Mouse (Mus musculus) hindbrain, embryonic 16.5 days (tissue): ENCODE measurements around the gene Polr3g. TPM values are rescaled to one million over a fixed set of nuclear protein-coding genes. Genes with fewer than 3 reads are reported as not detected.

Experiments
- ATAC-seq: fragments of 200-750 bp; cut with Nextera tagmentation; 2 replicates; pipeline ENCODE4 v1.8.0; 2017; ENCODE audit warnings: moderate TSS enrichment, moderate library complexity
- H3K27ac ChIP-seq: fragments of 300-500 bp; sonication (generic); 2 replicates; pipeline ENCODE4 v1.5.1; 2014; ENCODE audit warnings: low read depth, mild to moderate bottlenecking, control low read depth, low read length, moderate library complexity
- H3K27me3 ChIP-seq: fragments of 300-500 bp; sonication (generic); replicated peaks from 2 replicates; pipeline ENCODE4 v1.6.1; 2014; ENCODE audit warnings: low read length; ENCODE audit not compliant: control insufficient read depth, insufficient read depth
- H3K36me3 ChIP-seq: fragments of 300-500 bp; sonication (generic); 2 replicates; pipeline ENCODE4 v1.6.1; 2014; ENCODE audit warnings: mild to moderate bottlenecking, low read length, moderate library complexity, mixed read lengths; ENCODE audit not compliant: control insufficient read depth, insufficient read depth
- H3K4me1 ChIP-seq: fragments of 300-500 bp; sonication (generic); 2 replicates; pipeline ENCODE4 v1.6.1; 2014; ENCODE audit warnings: low read depth, low read length; ENCODE audit not compliant: control insufficient read depth, insufficient read depth
- H3K4me2 ChIP-seq: fragments of 300-500 bp; sonication (generic); 2 replicates; pipeline ENCODE4 v1.6.1; 2014; ENCODE audit warnings: mild to moderate bottlenecking, low read length, control low read depth, moderate library complexity
- H3K4me3 ChIP-seq: fragments of 300-500 bp; sonication (generic); 2 replicates; pipeline ENCODE4 v1.5.1; 2014; ENCODE audit warnings: mild to moderate bottlenecking, low read length, control low read depth, moderate library complexity
- H3K9ac ChIP-seq: fragments of 300-500 bp; sonication (generic); 2 replicates; pipeline ENCODE4 v1.6.1; 2014; ENCODE audit warnings: low read depth, mild to moderate bottlenecking, control low read depth, low read length, moderate library complexity
- H3K9me3 ChIP-seq: fragments of 300-500 bp; sonication (generic); 2 replicates; pipeline ENCODE4 v1.6.1; 2014; ENCODE audit warnings: mild to moderate bottlenecking, low read length, moderate library complexity; ENCODE audit not compliant: control insufficient read depth
- WGBS: fragments of 180-500 bp; shearing (Covaris S2); extraction: QIAGEN DNeasy Blood & Tissue Kit; methylation state at CpG from one replicate; pipeline ENCODE4 v1.1.7; 2014; 5-methylcytosine and 5-hydroxymethylcytosine counted together
- polyA plus RNA-seq: library from polyadenylated mRNA; unstranded; fragments of >200 nt; fragmentation: Nextera tagmentation; extraction: Ambion mirVana; gene quantifications from 2 replicates; pipeline ENCODE4 v1.2.1, GENCODE M21; 2015

Gene Polr3g
- polyA plus RNA-seq, 1 experiment from 2014 or later = 4.9 TPM

DNA sequence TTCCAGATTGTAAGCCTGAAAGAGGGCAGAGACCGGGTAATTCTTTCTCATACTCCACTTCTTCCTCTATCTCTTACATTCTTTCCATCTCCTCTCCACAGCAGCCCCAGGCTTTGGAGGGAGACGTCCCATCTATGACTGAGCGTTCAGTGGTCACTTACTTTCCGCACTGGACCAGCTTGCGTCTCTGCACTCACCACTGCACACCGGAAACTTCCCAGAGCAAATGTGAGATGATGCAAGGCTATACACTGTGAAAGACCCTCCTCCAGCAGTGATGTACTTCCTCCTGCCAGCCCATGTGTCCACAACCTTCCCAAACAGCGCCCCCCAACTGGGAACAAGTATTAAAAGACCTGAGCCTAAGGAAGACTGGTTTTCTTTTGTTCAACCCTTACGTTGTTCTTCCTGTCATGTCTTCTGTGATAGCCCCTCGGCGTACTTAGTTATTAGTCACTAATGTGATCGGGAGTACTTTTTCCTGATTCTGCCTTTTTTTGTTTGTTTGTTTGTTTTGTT, 66.7 kb downstream of the Polr3g start:
- Histone ChIP-seq H3K9ac (no peak overlapping the region), H3K4me3 (no peak overlapping the region), H3K4me2 (no peak overlapping the region), H3K9me3 (no peaks in the 10 kb centered on the region), H3K27ac (no peak overlapping the region), H3K36me3 (no peaks in the 10 kb centered on the region), H3K27me3 (no peaks in the 10 kb centered on the region), H3K4me1 (no peaks in the 10 kb centered on the region)
- no peak for ATAC-seq
- WGBS = 91% methylated on average over 11 of the region's 11 CpGs

DNA sequence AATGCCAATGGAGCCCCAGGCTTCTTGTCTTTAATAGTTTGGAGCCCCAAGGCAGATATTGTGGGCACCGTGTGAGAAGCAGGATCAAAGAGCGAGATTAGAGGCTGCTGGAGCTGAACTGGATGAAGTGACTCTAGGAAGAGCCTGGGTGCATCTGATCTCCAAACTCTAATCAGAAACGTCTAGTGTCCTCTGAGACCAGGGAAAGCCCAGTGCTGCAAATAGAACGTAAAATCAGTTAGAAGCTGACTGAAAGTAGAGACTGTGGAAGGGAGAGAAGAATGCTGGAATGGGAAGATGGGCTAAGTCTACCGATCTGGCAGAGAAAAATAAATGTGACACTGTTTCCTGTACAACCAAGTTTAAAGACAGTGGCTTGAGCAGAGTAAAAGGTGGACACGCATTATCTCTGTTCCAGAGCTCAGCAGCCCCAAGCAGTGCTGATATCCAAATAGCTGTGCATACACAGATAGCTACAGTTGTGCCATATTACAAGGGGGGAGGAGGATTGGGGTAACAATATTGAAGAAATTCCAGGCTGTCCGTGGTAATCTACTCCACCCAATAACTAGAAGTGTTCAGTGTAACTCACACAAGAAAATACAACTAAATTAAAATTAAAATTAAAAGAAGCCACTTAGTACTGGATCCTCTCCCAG, 68.2 kb downstream of the Polr3g start:
- Histone ChIP-seq H3K36me3 (no peaks in the 10 kb centered on the region), H3K27ac (no peak overlapping the region), H3K4me1 (no peaks in the 10 kb centered on the region), H3K9me3 (no peaks in the 10 kb centered on the region), H3K9ac (no peak overlapping the region), H3K4me2 (no peak overlapping the region), H3K4me3 (no peak overlapping the region), H3K27me3 (no peaks in the 10 kb centered on the region)
- WGBS = 61% methylated on average over 7 of the region's 7 CpGs
- ATAC-seq = no peak

DNA sequence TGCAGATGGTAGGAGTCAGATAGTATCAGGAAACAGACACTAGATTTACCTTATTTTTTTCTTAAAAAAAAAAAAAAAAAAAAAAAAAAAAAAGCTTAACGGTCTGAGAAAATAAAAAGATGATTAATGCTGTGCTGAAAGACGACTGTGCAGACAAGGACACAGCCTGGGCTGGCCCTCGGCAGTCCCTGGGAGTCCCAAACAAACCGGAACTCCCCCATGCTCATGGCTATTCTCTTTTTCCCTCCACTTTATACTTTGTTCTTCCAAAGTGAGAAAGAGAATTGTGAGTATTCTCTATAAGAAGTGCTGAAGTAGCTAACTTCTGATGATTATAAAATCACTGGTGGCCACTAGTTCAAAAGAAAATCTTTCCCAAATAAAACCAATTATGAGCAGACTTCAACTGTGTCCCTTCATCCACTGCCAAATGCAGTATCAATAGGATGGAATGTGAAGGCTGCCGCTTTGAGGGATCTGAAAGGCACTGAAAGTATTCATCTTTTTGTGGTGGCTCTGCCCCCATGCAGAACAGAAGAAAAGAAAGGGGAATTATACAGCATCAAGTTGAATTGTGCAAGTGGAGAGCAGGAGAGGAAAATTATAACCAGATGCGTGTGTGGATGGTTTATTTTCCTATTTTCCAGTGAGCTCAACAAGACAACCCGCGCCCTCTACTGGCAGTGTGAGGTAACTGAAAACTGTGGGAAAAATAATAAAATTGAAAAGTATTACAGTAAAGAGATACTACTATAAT, 69.3 kb downstream of the Polr3g start:
- WGBS = 1% methylated on average over 8 of the region's 8 CpGs
- no peak overlapping the region for H3K27ac ChIP-seq

DNA sequence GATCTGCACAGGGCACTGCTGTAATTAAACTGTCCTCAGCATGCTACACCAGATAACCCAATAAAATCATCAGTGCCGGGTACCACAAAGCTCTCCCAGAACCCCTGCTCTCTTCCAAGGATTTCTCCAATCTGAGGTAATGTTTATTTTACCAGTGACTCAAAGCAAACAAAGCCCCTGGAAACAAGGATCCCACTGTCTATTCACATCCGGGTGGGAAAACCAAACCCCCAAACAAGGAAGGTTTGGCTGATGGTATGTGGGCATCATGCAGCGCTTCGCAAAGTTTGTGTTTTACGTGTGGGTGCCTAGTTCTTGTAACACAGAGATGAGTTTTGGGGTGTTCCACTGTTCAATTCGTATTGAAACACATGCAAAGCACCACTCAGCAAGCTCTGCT, 69.9 kb downstream of the Polr3g start:
- Histone ChIP-seq H3K36me3 (no peaks in the 10 kb centered on the region), H3K27me3 (no peaks in the 10 kb centered on the region), H3K27ac (no peak overlapping the region), H3K4me3 (no peak overlapping the region), H3K9me3 (no peaks in the 10 kb centered on the region), H3K4me2 (peak overlapping the region; percentile 10; the same call in 1 of the 2 replicates), H3K9ac (no peak overlapping the region), H3K4me1 (no peaks in the 10 kb centered on the region)
- no peak for ATAC-seq
- 31% methylated on average over 6 of the region's 6 CpGs for WGBS

More for the DNA sequence above, 69.3 kb downstream of the Polr3g start:
- Histone ChIP-seq H3K9me3 (no peaks in the 10 kb centered on the region), H3K4me2 (peak overlapping the region; percentile 44), H3K27me3 (no peaks in the 10 kb centered on the region), H3K36me3 (no peaks in the 10 kb centered on the region), H3K4me1 (no peaks in the 10 kb centered on the region), H3K4me3 (no peak overlapping the region), H3K9ac (no peak overlapping the region)
- peak; percentile 80 for ATAC-seq

DNA sequence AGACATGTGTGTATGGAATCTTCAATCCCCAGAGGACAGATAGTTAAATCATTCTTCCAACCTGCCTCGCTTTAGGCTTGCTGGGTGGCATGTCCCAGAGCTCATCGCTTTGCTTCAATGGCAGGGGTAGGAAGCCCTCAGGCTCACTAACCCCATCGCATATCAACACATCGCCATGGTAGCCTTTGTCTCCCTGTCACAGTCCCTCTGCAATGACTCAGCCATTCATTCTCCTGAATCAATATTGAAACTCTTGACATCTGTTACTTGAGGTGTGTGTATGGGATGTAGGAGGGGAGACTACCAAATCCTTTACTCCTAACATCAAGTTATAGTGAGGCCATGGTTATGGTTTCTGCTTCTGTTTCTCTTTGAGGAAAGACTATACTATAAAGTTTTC, 71.2 kb downstream of the Polr3g start:
- no peaks in the 10 kb centered on the region for H3K4me1 ChIP-seq
- H3K9me3 ChIP-seq = no peaks in the 10 kb centered on the region
- WGBS = 23% methylated on average over 4 of the region's 4 CpGs
- no peak overlapping the region for H3K4me3 ChIP-seq
- no peaks in the 10 kb centered on the region for H3K27me3 ChIP-seq
- H3K4me2 ChIP-seq = no peak overlapping the region
- no peak overlapping the region for H3K9ac ChIP-seq
- no peak for ATAC-seq
- H3K27ac ChIP-seq = no peak overlapping the region
- H3K36me3 ChIP-seq = no peaks in the 10 kb centered on the region

DNA sequence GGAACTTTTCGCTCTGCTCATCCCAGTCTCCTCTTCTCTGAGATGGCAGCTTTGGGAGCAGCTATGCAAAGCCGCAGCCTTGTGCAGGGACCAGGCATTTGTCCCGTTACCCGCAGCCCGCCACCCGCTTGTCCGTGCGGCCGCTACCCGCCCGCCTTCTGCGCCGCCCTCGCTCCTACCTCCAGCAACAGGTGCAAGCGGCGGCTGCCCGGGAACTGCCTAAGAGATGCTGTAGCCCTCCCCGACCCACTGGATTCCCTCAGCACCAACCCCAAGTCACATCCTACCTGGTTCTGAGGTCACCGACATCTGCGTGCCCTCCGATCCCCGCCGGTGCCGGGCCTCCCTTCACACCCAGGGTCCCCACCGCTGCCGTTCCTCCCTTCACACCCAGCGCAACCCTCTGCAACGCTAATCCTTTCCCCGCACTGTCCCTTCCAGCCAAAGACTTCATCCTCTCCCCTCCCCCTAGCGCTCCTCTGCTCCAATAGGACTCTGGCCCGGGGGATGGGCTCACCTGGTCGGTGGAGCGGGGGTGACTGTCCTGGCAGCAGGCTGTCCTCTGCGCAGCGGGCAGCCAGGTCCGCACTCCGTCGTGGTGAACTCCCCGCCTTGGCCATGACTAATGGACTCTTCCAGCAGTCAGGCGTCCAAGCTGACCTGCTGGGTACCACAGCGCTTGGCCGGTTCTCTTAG, 77.9 kb downstream of the Polr3g start, which contains the start of gene Adgrv1:
TSS of gene Adgrv1 (minus strand) at position 435 of the 696 bp plus-strand sequence.
- no peak within 1 kb of the TSS; the same call in 1 of the 2 replicates for H3K27ac ChIP-seq
- H3K4me2 ChIP-seq = peak within 1 kb of the TSS; percentile 99
- H3K36me3 ChIP-seq = no peaks in the 10 kb centered on the region
- peak; percentile 99 for ATAC-seq
- H3K27me3 ChIP-seq = no peaks in the 10 kb centered on the region
- no peaks in the 10 kb centered on the region for H3K4me1 ChIP-seq
- peak within 1 kb of the TSS; percentile 67 for H3K4me3 ChIP-seq
- under 1% methylated on average over 41 of the region's 42 CpGs for WGBS
- H3K9ac ChIP-seq = peak within 1 kb of the TSS; percentile 75
- H3K9me3 ChIP-seq = no peaks in the 10 kb centered on the region

DNA sequence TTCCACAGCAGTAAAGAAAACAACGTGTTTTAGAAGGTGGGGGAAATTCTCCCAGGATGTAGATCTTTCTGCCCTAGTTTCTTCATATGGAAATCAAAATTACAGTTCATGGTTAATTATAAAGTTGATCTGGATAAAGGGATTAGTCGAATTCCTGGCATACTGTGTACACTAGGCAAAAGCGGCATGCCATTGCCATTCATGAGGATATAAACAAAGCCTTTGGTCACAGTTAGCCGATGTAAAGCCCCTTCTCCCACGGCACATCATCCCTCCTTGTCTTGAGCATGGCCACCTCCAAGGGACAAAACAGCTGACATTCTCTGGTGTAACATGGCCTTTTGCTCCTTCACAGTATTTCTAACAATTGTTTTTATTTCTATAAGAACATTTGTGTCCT, 80.2 kb downstream of the Polr3g start:
- Histone ChIP-seq H3K36me3 (no peaks in the 10 kb centered on the region), H3K4me1 (no peaks in the 10 kb centered on the region), H3K9me3 (no peaks in the 10 kb centered on the region), H3K4me3 (no peak overlapping the region), H3K9ac (no peak overlapping the region), H3K27ac (no peak overlapping the region), H3K27me3 (no peaks in the 10 kb centered on the region), H3K4me2 (no peak overlapping the region)
- ATAC-seq = no peak
- 15% methylated on average over 5 of the region's 5 CpGs for WGBS

DNA sequence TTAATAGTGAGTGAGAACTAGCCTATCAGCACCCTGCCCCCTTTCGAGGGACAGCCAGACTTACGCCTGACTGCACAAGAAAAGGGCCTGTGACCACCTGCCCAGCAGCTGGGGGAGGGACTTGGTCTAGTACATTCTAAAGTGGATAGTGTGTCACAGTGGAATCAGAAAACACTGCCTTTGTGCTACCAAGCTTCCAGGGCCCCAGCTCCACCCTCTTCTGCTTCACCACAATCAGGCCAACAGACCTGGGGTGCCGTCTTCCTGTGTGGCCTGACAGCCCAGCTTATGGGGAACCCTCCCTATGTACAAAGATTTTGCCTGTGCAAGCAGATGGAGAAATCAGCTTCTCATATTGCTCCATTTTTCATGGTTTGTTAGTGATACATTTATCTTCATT, 81.4 kb downstream of the Polr3g start:
- no peak overlapping the region for H3K27ac ChIP-seq

More for the DNA sequence above, 81.4 kb downstream of the Polr3g start:
- H3K9ac ChIP-seq = no peak overlapping the region
- no peak for ATAC-seq
- no peak overlapping the region for H3K4me3 ChIP-seq
- no peaks in the 10 kb centered on the region for H3K4me1 ChIP-seq
- no peak overlapping the region for H3K4me2 ChIP-seq
- no peaks in the 10 kb centered on the region for H3K9me3 ChIP-seq
- no peaks in the 10 kb centered on the region for H3K36me3 ChIP-seq
- WGBS = 38% methylated on average over 3 of the region's 3 CpGs
- no peaks in the 10 kb centered on the region for H3K27me3 ChIP-seq
